Mouse (Mus musculus): ENCODE data around the gene Ccdc9b. TPM values are rescaled to one million over a fixed set of nuclear protein-coding genes. Genes with fewer than 3 reads are reported as not detected.
A peak's percentile ranks its signal among the peaks of the same experiment; 100 is the strongest.

Ccdc9b gene
- polyA plus RNA-seq, 1 experiment from 2014 or later = 0.95 TPM

DNA sequence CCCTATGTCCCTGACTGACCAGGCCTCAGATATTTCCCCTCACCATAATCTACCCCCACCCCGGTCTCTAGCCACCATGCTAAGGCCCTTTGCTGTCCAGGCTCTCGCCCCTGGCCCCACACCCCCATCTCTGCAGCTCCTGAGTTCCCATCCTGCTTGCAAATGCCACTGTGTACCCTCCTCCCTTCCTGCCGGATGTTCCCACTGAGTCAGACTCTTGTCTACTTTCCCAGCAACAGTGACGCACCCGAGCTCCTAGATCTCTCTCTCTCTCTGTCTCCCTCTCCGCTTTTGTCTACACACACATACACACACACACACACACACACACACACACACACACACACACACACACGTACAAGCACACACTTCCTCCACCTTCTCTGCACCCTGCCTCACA, 1.0 kb upstream of the Ccdc9b start:
- Histone ChIP-seq H3K36me3 (ENCODE audit: insufficient read depth, low read length) (no peaks in the 10 kb centered on the region), H3K27ac (peak overlapping the region; percentile 92), H3K9me3 (replicated peaks; ENCODE audit: low read length) (no peaks in the 10 kb centered on the region), H3K4me3 (replicated peaks; ENCODE audit: low read depth, low read length) (no peak overlapping the region), H3K4me2 (ENCODE audit: low read length) (no peak overlapping the region), H3K9ac (ENCODE audit: low read depth, low read length) (no peak overlapping the region), H3K27me3 (ENCODE audit: insufficient read depth, low read length) (0 out of 2 replicates have a peak, but pooled peaks cover 3% of the 10 kb centered on the region), H3K4me1 (replicated peaks; ENCODE audit: insufficient read depth, low read length) (peaks cover 23% of the 10 kb centered on the region)
- no peak for ATAC-seq (replicated peaks; ENCODE audit: low FRiP score, low read depth)
- 64% methylated on average over 7 of the region's 7 CpGs for WGBS
- no peak for DNase-seq (ENCODE audit: low spot score)
- TF ChIP-seq CTCF (IDR thresholded peaks at IDR 0.05; ENCODE audit: low read depth) = no peak

DNA sequence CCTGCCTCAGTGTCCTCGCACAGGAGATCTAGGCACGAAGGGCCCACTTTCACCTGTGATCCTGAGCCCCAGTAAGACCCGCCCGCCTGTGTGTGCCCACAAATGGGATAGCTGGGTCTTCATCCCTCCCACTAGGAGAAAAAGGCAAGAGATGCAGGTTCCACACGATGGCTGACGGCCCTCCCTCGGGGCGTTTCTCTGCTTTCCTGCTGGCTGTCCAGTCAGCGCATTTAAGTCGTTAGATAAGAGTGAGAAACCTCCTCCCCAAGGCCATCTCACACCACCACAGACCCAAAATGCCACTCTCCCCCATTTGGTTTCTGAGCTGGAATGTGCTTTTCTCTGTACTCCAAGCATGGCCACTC, 305 bp upstream of the Ccdc9b start:
- Histone ChIP-seq H3K4me3 (replicated peaks; ENCODE audit: low read depth, low read length) (no peak overlapping the region), H3K4me2 (ENCODE audit: low read length) (peak overlapping the region; percentile 53), H3K27me3 (ENCODE audit: insufficient read depth, low read length) (0 out of 2 replicates have a peak, but pooled peaks cover 3% of the 10 kb centered on the region), H3K9ac (ENCODE audit: low read depth, low read length) (peak overlapping the region; percentile 50; the same call in 1 of the 2 replicates), H3K36me3 (ENCODE audit: insufficient read depth, low read length) (no peaks in the 10 kb centered on the region), H3K9me3 (replicated peaks; ENCODE audit: low read length) (no peaks in the 10 kb centered on the region), H3K4me1 (replicated peaks; ENCODE audit: insufficient read depth, low read length) (peaks cover 23% of the 10 kb centered on the region), H3K27ac (peak overlapping the region; percentile 92)
- no peak; the same call in 1 of the 2 replicates for ATAC-seq (replicated peaks; ENCODE audit: low FRiP score, low read depth)
- no peak for TF ChIP-seq CTCF (IDR thresholded peaks at IDR 0.05; ENCODE audit: low read depth)
- DNase-seq (ENCODE audit: low spot score) = no peak
- 14% methylated on average over 10 of the region's 10 CpGs for WGBS

DNA sequence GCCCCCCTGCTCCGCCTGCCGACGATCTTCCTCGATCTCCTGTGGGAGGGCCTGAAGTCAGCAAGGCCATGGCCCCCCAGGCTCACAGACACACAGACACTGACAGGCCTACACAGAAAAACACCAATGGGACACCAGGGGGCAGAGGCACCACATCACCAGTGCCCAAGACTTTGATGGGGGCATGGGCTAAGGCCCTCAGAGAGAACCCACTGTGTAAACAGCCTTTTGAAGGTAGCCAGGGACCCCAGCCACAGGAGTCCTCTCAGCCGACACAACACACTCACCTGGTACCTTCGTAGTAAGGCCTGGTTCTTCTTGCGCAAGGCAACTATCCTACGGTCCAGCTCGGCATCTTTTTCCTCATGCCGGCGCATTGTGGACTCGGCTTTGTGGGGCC, 1.1 kb downstream of the Ccdc9b start:
- ATAC-seq (replicated peaks; ENCODE audit: low FRiP score, low read depth) (no peak), DNase-seq (ENCODE audit: low spot score) (no peak)
- WGBS = 87% methylated on average over 12 of the region's 12 CpGs
- Histone ChIP-seq H3K27me3 (ENCODE audit: insufficient read depth, low read length) (0 out of 2 replicates have a peak, but pooled peaks cover 3% of the 10 kb centered on the region), H3K9ac (ENCODE audit: low read depth, low read length) (peak overlapping the region; percentile 50; the same call in 1 of the 2 replicates), H3K27ac (peak overlapping the region; percentile 92), H3K4me2 (ENCODE audit: low read length) (peak overlapping the region; percentile 53), H3K36me3 (ENCODE audit: insufficient read depth, low read length) (no peaks in the 10 kb centered on the region), H3K4me1 (replicated peaks; ENCODE audit: insufficient read depth, low read length) (peaks cover 23% of the 10 kb centered on the region), H3K4me3 (replicated peaks; ENCODE audit: low read depth, low read length) (no peak overlapping the region), H3K9me3 (replicated peaks; ENCODE audit: low read length) (no peaks in the 10 kb centered on the region)
- TF ChIP-seq CTCF (IDR thresholded peaks at IDR 0.05; ENCODE audit: low read depth) = peak; percentile 36

DNA sequence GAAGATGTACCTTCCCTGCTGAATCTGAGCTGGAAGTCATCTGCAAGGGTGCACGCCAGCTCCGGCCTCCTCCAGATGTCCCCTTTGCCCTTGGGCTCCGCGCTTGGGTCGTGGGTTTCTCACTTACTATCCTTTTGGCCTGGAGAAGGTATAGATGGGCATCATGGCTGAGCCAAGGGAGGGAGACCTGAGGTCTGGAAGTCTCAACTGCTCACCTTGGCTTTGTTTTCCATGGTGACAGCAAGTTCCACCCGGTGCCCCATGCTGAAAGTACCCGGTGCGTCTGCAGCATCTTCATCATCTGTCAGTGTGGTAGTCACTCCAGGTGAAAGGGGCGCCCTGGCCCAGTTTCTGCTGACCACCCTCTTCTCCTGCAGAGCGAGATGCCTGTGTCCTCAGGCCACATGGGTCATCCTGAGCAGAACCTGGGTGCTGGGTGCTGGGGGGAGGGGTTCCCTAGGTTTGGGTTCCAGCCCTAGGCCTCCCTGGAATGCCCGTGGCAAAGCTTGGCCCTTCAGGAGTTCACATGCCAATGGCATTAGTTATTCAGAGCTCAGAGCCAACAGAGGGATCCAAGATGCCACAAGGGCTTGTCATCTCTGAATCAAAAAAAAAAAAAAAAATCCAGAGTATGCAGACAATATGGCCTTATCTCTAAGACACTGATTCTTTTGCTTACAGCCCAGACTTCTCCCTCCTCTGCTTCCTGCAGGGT, 2.0 kb downstream of the Ccdc9b start:
- TF ChIP-seq CTCF (IDR thresholded peaks at IDR 0.05; ENCODE audit: low read depth) = no peak
- no peak overlapping the region for H3K4me3 ChIP-seq (replicated peaks; ENCODE audit: low read depth, low read length)
- no peak overlapping the region for H3K27ac ChIP-seq
- no peaks in the 10 kb centered on the region for H3K36me3 ChIP-seq (ENCODE audit: insufficient read depth, low read length)
- ATAC-seq (replicated peaks; ENCODE audit: low FRiP score, low read depth) (no peak), DNase-seq (ENCODE audit: low spot score) (no peak)
- H3K9me3 ChIP-seq (replicated peaks; ENCODE audit: low read length) = no peaks in the 10 kb centered on the region
- peaks cover 23% of the 10 kb centered on the region for H3K4me1 ChIP-seq (replicated peaks; ENCODE audit: insufficient read depth, low read length)
- no peak overlapping the region for H3K4me2 ChIP-seq (ENCODE audit: low read length)
- 0 out of 2 replicates have a peak, but pooled peaks cover 3% of the 10 kb centered on the region for H3K27me3 ChIP-seq (ENCODE audit: insufficient read depth, low read length)
- no peak overlapping the region for H3K9ac ChIP-seq (ENCODE audit: low read depth, low read length)
- 88% methylated on average over 11 of the region's 11 CpGs for WGBS

DNA sequence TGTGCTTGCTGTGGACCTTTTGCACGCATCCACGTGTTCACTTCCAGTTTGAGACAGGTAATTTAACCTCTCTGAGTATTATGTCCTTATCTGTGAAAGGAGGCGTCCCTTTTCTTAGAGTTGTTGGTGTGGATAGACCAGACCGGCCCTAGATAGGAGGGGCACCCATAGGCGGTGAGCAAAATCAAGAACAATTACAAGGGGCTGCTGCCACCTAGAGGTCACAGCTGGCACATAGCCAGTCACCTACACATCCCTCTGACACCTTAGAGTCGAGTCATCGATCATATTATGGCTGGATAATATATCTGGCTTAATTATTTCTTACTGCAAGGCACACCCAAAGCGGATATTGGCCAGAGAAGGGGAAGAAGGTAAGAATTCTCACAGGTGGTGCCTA, 2.6 kb downstream of the Ccdc9b start:
- H3K4me3 ChIP-seq (replicated peaks; ENCODE audit: low read depth, low read length) = no peak overlapping the region
- H3K9me3 ChIP-seq (replicated peaks; ENCODE audit: low read length) = no peaks in the 10 kb centered on the region
- no peaks in the 10 kb centered on the region for H3K36me3 ChIP-seq (ENCODE audit: insufficient read depth, low read length)
- no peak overlapping the region for H3K9ac ChIP-seq (ENCODE audit: low read depth, low read length)
- H3K27ac ChIP-seq = no peak overlapping the region
- H3K4me2 ChIP-seq (ENCODE audit: low read length) = no peak overlapping the region
- 11% methylated on average over 8 of the region's 8 CpGs for WGBS
- ATAC-seq (replicated peaks; ENCODE audit: low FRiP score, low read depth) (no peak; the same call in 1 of the 2 replicates), DNase-seq (ENCODE audit: low spot score) (peak; percentile 83)
- peaks cover 23% of the 10 kb centered on the region for H3K4me1 ChIP-seq (replicated peaks; ENCODE audit: insufficient read depth, low read length)
- 0 out of 2 replicates have a peak, but pooled peaks cover 3% of the 10 kb centered on the region for H3K27me3 ChIP-seq (ENCODE audit: insufficient read depth, low read length)
- peak; percentile 86 for TF ChIP-seq CTCF (IDR thresholded peaks at IDR 0.05; ENCODE audit: low read depth)

DNA sequence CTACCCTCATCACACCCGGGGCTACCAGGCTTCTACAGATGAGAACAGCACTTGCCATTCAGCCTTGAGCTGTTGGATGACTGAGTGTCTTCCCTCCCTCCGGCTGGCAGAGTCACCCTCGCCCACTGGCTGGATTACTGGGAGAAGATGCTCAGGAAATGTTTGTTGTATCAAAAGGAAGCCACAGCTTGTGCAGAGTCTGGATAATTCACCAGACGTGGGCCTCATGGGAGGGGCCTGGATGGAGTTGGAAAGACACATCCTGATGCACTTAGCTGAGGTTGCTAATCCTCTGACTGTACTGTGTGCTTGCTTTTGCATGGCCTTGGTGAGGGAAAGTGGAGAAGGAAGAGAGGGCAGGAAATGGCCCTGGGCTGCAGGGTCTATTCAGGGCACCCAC, 6.4 kb downstream of the Ccdc9b start:
- DNase-seq (ENCODE audit: low spot score) = no peak
- 77% methylated on average over 4 of the region's 4 CpGs for WGBS
- H3K9ac ChIP-seq (ENCODE audit: low read depth, low read length) = no peak overlapping the region
- H3K9me3 ChIP-seq (replicated peaks; ENCODE audit: low read length) = no peaks in the 10 kb centered on the region
- ATAC-seq (replicated peaks; ENCODE audit: low FRiP score, low read depth) = no peak
- no peak overlapping the region for H3K4me2 ChIP-seq (ENCODE audit: low read length)
- 0 out of 2 replicates have a peak, but pooled peaks cover 3% of the 10 kb centered on the region for H3K27me3 ChIP-seq (ENCODE audit: insufficient read depth, low read length)
- H3K4me3 ChIP-seq (replicated peaks; ENCODE audit: low read depth, low read length) = no peak overlapping the region
- no peak for TF ChIP-seq CTCF (IDR thresholded peaks at IDR 0.05; ENCODE audit: low read depth)
- no peaks in the 10 kb centered on the region for H3K36me3 ChIP-seq (ENCODE audit: insufficient read depth, low read length)
- 0 out of 2 replicates have a peak, but pooled peaks cover under 1% of the 10 kb centered on the region for H3K4me1 ChIP-seq (replicated peaks; ENCODE audit: insufficient read depth, low read length)
- H3K27ac ChIP-seq = no peak overlapping the region

All from kidney, postnatal 0 days (tissue).